Mouse (Mus musculus) heart, postnatal 0 days (tissue): ENCODE data around the gene Sapcd1. TPM values are rescaled to one million over a fixed set of nuclear protein-coding genes. Genes with fewer than 3 reads are reported as not detected.

Experiments
- ATAC-seq: fragments of 200-750 bp; cut with Nextera tagmentation; 2 replicates; pipeline ENCODE4 v1.8.0; 2017; ENCODE audit warnings: low read depth, moderate number of reproducible peaks, moderate library complexity; ENCODE audit not compliant: insufficient read depth
- DNase-seq: peaks from one replicate; pipeline ENCODE4 v3.0.0-alpha.2; 2016; ENCODE audit warnings: low spot score
- H3K27ac ChIP-seq: fragments of 300-500 bp; sonication (generic); 2 replicates; pipeline ENCODE4 v1.5.1; 2014; ENCODE audit warnings: low read depth, mild to moderate bottlenecking
- H3K27me3 ChIP-seq: fragments of 300-500 bp; sonication (generic); 2 replicates; pipeline ENCODE4 v1.6.1; 2014; ENCODE audit warnings: low read length, mixed read lengths; ENCODE audit not compliant: control insufficient read depth, insufficient read depth
- H3K36me3 ChIP-seq: fragments of 300-500 bp; sonication (generic); replicated peaks from 2 replicates; pipeline ENCODE4 v1.6.1; 2014; ENCODE audit warnings: low read length, mixed read lengths; ENCODE audit not compliant: control insufficient read depth, insufficient read depth
- H3K4me1 ChIP-seq: fragments of 300-500 bp; sonication (generic); 2 replicates; pipeline ENCODE4 v1.6.1; 2014; ENCODE audit warnings: antibody characterized with exemption; ENCODE audit not compliant: control insufficient read depth, insufficient read depth
- H3K4me2 ChIP-seq: fragments of 300-500 bp; sonication (generic); 2 replicates; pipeline ENCODE4 v1.6.1; 2014; ENCODE audit warnings: low read depth, mild to moderate bottlenecking, low read length, moderate library complexity
- H3K4me3 ChIP-seq: fragments of 300-500 bp; sonication (generic); 2 replicates; pipeline ENCODE4 v1.5.1; 2014; ENCODE audit warnings: low read depth, low read length
- H3K9ac ChIP-seq: fragments of 300-500 bp; sonication (generic); replicated peaks from 2 replicates; pipeline ENCODE4 v1.6.1; 2014; ENCODE audit warnings: low read depth, low read length, mixed read lengths
- H3K9me3 ChIP-seq: fragments of 300-500 bp; sonication (generic); replicated peaks from 2 replicates; pipeline ENCODE4 v1.6.1; 2016; ENCODE audit warnings: low read length; ENCODE audit not compliant: control insufficient read depth
- CTCF ChIP-seq: IDR thresholded peaks from 2 replicates; pipeline ENCODE4 v1.5.1; 2016; ENCODE audit warnings: antibody characterized with exemption, control low read depth, low read depth
- EP300 ChIP-seq: IDR thresholded peaks from 2 replicates; pipeline ENCODE4 v1.6.1; 2016; ENCODE audit warnings: antibody characterized with exemption, low read depth
- WGBS: fragments of 180-500 bp; shearing (Covaris S2); extraction: QIAGEN DNeasy Blood & Tissue Kit; methylation state at CpG from one replicate; pipeline ENCODE4 v1.1.7; 2014; 5-methylcytosine and 5-hydroxymethylcytosine counted together
- polyA plus RNA-seq: library from polyadenylated mRNA; unstranded; fragments of >200 nt; fragmentation: Nextera tagmentation; extraction: Ambion mirVana; gene quantifications from 2 replicates; pipeline ENCODE4 v1.2.1, GENCODE M21; 2015
- total RNA-seq: library from RNA; depleted of rRNA; stranded (reverse); fragments of >200 nt; gene quantifications from 2 replicates; pipeline ENCODE4 v1.2.3, GENCODE M21; 2014; ENCODE audit warnings: low replicate concordance

Gene Sapcd1
- total and polyA plus RNA-seq, 2 experiments from 2014 or later, result 1.2 to 2.1 TPM

DNA sequence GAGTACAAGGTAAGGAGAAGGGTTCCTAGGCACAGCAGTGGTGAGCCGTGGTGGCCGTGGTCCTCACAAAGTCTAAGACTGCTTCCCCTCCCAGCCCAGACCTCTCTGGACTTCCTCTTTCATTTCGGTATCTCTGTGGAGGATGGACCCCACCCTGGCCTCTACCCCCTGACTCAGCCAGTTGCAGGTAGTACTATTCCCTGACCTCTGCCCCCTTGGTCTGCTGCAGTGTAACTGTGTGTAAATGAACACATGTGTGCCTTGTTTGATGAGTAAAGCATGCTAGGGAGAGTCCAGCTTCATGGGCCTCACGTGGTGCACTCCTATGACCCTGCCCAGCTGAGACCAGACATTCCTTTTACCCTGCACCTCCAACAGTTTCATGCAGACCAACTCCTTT is 4.1 kb downstream of the Sapcd1 start:
- no peak overlapping the region for H3K4me2 ChIP-seq
- H3K4me1 ChIP-seq, result no peaks in the 10 kb centered on the region; the same call in 1 of the 2 replicates
- H3K27me3 ChIP-seq, result 0 out of 2 replicates have a peak, but pooled peaks cover 3% of the 10 kb centered on the region
- ATAC-seq (no peak), DNase-seq (no peak)
- no peak for TF ChIP-seq EP300
- no peak for TF ChIP-seq CTCF
- WGBS, result 64% methylated on average over 4 of the region's 4 CpGs
- H3K4me3 ChIP-seq, result no peak overlapping the region
- H3K9me3 ChIP-seq, result no peaks in the 10 kb centered on the region
- no peaks in the 10 kb centered on the region for H3K36me3 ChIP-seq
- no peak overlapping the region for H3K9ac ChIP-seq
- H3K27ac ChIP-seq, result no peak overlapping the region

DNA sequence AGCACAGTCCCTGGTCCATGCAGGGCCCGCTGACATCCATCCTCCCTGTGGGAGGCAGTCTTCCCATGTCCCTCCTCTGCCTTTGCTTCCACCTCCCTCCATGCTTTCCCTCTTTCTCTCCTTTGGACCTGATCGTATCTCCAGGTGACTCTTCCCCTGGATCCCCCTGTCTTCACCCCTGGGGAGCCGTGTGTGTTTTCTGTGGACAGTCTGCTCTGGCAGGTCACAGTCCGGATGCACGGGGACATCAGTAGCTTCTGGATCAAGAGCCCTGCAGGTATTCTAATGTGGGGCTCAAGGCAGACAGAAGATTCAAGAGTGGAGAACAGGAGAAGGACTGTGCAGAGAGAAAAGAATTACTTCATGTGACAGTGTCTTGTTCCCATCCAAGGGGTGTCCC is 4.6 kb downstream of the Sapcd1 start:
- Histone ChIP-seq H3K27ac (no peak overlapping the region; the same call in 1 of the 2 replicates), H3K4me3 (no peak overlapping the region), H3K9ac (no peak overlapping the region), H3K4me1 (no peaks in the 10 kb centered on the region; the same call in 1 of the 2 replicates), H3K9me3 (no peaks in the 10 kb centered on the region), H3K27me3 (0 out of 2 replicates have a peak, but pooled peaks cover 3% of the 10 kb centered on the region), H3K4me2 (no peak overlapping the region), H3K36me3 (no peaks in the 10 kb centered on the region)
- WGBS, result 82% methylated on average over 5 of the region's 5 CpGs
- DNase-seq (no peak), ATAC-seq (no peak)
- TF ChIP-seq CTCF (no peak), EP300 (no peak)

DNA sequence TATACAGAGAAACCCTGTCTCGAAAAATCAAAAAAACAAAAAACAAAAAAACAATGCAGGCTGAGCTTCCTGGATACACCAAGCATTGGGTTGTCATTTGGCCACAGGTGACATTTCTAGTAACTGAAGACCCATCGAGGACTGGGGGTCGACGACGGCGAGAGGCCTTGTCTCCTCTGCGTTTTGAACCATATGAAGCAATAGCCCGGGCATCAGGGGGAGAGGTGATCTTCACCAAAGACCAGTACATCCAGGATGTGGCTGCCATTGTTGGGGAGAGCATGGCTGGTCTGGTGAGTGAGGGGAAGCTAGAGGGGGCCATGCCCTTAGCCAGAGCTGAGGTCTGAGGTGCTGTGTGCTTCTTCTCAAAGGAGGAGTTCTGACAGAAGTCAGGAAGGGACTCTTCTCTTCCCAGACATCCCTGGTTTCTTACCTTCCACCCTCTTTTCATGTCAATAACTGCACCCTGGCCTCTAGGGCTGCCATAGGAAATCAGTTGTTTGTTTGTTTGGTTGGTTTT is 5.2 kb downstream of the Sapcd1 start:
- Histone ChIP-seq H3K36me3 (no peaks in the 10 kb centered on the region), H3K4me2 (no peak overlapping the region), H3K4me1 (no peaks in the 10 kb centered on the region; the same call in 1 of the 2 replicates), H3K4me3 (no peak overlapping the region), H3K27ac (peak overlapping the region; percentile 88), H3K9ac (no peak overlapping the region), H3K9me3 (no peaks in the 10 kb centered on the region), H3K27me3 (0 out of 2 replicates have a peak, but pooled peaks cover 3% of the 10 kb centered on the region)
- no peak for TF ChIP-seq CTCF
- TF ChIP-seq EP300, result no peak
- ATAC-seq (no peak), DNase-seq (no peak)
- 86% methylated on average over 8 of the region's 8 CpGs for WGBS

DNA sequence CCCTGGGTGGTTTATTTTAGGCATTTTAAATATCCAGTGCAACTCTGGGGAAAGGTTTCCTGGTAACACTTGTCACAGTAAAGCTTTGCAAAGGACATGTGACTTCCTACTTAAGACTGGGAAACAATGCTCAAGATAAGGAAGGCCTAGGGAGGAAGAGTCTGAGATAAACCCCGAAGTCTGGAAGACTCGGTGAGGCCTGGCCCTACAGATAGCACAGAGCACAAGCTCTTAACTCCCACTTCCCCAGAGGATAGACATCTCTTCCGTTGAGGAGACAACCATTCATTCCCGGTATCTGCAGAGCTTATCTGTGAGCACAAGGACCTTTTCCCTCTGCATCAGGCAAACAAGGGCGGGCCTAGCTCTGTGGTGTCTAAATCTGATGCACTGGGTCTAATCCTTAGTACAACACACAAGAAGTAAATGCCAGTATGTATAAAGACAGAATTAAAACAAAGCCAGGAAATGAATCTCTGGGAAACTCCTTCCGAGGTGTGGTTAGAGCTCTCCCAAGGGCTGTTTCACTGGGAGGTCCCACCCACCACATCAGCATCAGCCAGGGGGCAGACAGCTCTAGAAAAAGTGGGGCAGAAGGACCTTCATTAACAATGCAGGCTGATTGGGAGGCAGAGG is 5.9 kb downstream of the Sapcd1 start:
- TF ChIP-seq EP300, result no peak; the same call in 1 of the 2 replicates
- peak; percentile 33 for TF ChIP-seq CTCF
- Histone ChIP-seq H3K9ac (no peak overlapping the region), H3K27me3 (0 out of 2 replicates have a peak, but pooled peaks cover 3% of the 10 kb centered on the region), H3K36me3 (no peaks in the 10 kb centered on the region), H3K27ac (peak overlapping the region; percentile 88), H3K9me3 (no peaks in the 10 kb centered on the region), H3K4me3 (no peak overlapping the region), H3K4me1 (no peaks in the 10 kb centered on the region; the same call in 1 of the 2 replicates), H3K4me2 (peak overlapping the region; percentile 40; the same call in 1 of the 2 replicates)
- ATAC-seq (peak; percentile 78), DNase-seq (peak; percentile 76)
- 23% methylated on average over 6 of the region's 6 CpGs for WGBS

DNA sequence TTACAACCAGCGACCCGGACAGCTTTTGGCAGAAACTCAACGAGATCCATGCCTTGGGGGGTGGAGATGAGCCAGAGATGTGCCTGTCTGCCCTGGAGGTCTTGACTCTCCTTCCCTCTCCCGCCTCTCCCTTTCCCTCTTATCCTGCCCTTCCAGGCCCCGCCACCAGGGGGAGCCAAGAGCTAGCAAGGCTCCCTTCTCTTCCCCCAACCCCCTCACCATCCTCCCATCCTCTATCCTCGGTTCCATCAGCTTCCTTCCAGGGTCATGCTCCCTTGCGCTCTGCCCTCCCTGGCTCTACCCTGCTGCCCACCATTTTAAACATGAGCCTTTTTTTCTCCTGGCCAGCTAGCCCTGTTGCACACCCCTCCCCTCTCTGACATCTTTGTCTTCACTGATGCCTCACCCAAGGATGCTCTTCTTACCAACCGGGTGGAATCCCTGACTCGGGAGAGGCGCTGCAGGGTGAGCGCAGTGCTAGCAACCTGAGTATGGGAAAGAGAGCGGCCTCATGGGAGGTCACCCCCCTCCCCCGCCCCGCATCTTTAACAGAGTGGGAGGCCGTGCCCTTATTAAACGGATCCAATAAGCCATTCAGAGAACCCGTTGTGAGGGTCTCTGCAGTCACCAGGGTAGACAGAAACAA is 6.5 kb downstream of the Sapcd1 start:
- DNase-seq (peak; percentile 76), ATAC-seq (peak; percentile 34)
- H3K9ac ChIP-seq, result no peak overlapping the region
- H3K9me3 ChIP-seq, result no peaks in the 10 kb centered on the region
- H3K36me3 ChIP-seq, result no peaks in the 10 kb centered on the region
- H3K4me1 ChIP-seq, result peaks cover 7% of the 10 kb centered on the region
- H3K27me3 ChIP-seq, result 0 out of 2 replicates have a peak, but pooled peaks cover 3% of the 10 kb centered on the region
- peak overlapping the region; percentile 40 for H3K4me2 ChIP-seq
- 6% methylated on average over 16 of the region's 17 CpGs for WGBS
- TF ChIP-seq EP300 (no peak; the same call in 1 of the 2 replicates), CTCF (peak; percentile 99)
- H3K27ac ChIP-seq, result peak overlapping the region; percentile 88
- H3K4me3 ChIP-seq, result no peak overlapping the region
